Mouse (Mus musculus) embryonic facial prominence, embryonic 12.5 days (tissue): ENCODE measurements around the gene Sirt2. TPM values are rescaled to one million over a fixed set of nuclear protein-coding genes. Genes with fewer than 3 reads are reported as not detected.

Experiments
- ATAC-seq: fragments of 200-750 bp; cut with Nextera tagmentation; 2 replicates; pipeline ENCODE4 v1.8.0; 2017; ENCODE audit not compliant: insufficient number of reproducible peaks, insufficient read depth, low FRiP score, low TSS enrichment
- H3K27ac ChIP-seq: fragments of 300-500 bp; sonication (generic); 2 replicates; pipeline ENCODE4 v1.5.1; 2016; ENCODE audit warnings: mild to moderate bottlenecking
- H3K27me3 ChIP-seq: fragments of 300-500 bp; sonication (generic); 2 replicates; pipeline ENCODE4 v1.6.1; 2016; ENCODE audit warnings: mild to moderate bottlenecking, moderate library complexity
- H3K36me3 ChIP-seq: fragments of 300-500 bp; sonication (generic); 2 replicates; pipeline ENCODE4 v1.6.1; 2016; ENCODE audit warnings: mild to moderate bottlenecking
- H3K4me1 ChIP-seq: fragments of 300-500 bp; sonication (generic); 2 replicates; pipeline ENCODE4 v1.6.1; 2016
- H3K4me2 ChIP-seq: fragments of 300-500 bp; sonication (generic); replicated peaks from 2 replicates; pipeline ENCODE4 v1.6.1; 2016; ENCODE audit warnings: mild to moderate bottlenecking, moderate library complexity
- H3K4me3 ChIP-seq: fragments of 300-500 bp; sonication (generic); 2 replicates; pipeline ENCODE4 v1.5.1; 2016; ENCODE audit warnings: mild to moderate bottlenecking
- H3K9ac ChIP-seq: fragments of 300-500 bp; sonication (generic); 2 replicates; pipeline ENCODE4 v1.6.1; 2016; ENCODE audit warnings: mild to moderate bottlenecking, moderate library complexity
- H3K9me3 ChIP-seq: fragments of 300-500 bp; sonication (generic); 2 replicates; pipeline ENCODE4 v1.6.1; 2016; ENCODE audit warnings: mild to moderate bottlenecking, moderate library complexity
- WGBS: fragments of 180-500 bp; shearing (Covaris S2); methylation state at CpG from one replicate; pipeline ENCODE4 v1.1.7; 2016; 5-methylcytosine and 5-hydroxymethylcytosine counted together
- polyA plus RNA-seq: library from polyadenylated mRNA; unstranded; fragments of >200 nt; fragmentation: Nextera tagmentation; extraction: Ambion mirVana; gene quantifications from 2 replicates; pipeline ENCODE4 v1.2.1, GENCODE M21; 2016

Sirt2 gene
- polyA plus RNA-seq, 1 experiment from 2014 or later, result 76.1 TPM

- Histone ChIP-seq H3K9ac (peak overlapping the region; percentile 98), H3K4me1 (peaks cover 37% of the 10 kb centered on the region), H3K4me3 (peak overlapping the region; percentile 74), H3K9me3 (no peaks in the 10 kb centered on the region), H3K36me3 (peaks cover 45% of the 10 kb centered on the region), H3K27ac (peak overlapping the region; percentile 99; the same call in 1 of the 2 replicates), H3K27me3 (no peaks in the 10 kb centered on the region), H3K4me2 (peak overlapping the region; percentile 94)
- WGBS, result 10% methylated on average over 7 of the region's 7 CpGs
- no peak for ATAC-seq
Measured at GRCm38 (mm10) chr7:28811640-28812275, 45.2 kb downstream of the Sirt2 start.

DNA sequence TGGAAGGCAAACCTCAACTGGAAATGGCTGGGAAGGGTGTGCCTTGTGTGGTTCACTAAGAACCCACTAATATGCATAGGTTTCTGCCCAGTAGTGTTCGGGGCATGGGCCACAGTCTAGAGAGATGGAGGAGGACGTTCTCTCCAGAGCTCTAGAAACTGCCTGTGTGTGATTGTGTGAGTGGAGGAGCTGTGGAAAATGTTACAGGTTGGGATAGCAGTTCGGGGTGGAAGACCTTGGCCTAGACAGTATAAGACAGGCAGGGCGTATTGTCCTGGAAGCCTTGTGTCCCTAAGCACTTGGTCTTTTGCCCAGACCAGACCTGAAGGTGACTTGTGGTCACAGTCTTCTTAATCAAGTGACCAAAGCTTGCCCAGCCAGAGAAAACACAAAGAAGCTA is 45.9 kb downstream of the Sirt2 start:
- Histone ChIP-seq H3K9ac (peak overlapping the region; percentile 98), H3K4me2 (peak overlapping the region; percentile 94), H3K27ac (peak overlapping the region; percentile 18; the same call in 1 of the 2 replicates), H3K9me3 (no peaks in the 10 kb centered on the region), H3K27me3 (no peaks in the 10 kb centered on the region), H3K4me3 (peak overlapping the region; percentile 74), H3K4me1 (peaks cover 44% of the 10 kb centered on the region), H3K36me3 (peaks cover 51% of the 10 kb centered on the region)
- ATAC-seq, result no peak
- 73% methylated on average over 4 of the region's 4 CpGs for WGBS

DNA sequence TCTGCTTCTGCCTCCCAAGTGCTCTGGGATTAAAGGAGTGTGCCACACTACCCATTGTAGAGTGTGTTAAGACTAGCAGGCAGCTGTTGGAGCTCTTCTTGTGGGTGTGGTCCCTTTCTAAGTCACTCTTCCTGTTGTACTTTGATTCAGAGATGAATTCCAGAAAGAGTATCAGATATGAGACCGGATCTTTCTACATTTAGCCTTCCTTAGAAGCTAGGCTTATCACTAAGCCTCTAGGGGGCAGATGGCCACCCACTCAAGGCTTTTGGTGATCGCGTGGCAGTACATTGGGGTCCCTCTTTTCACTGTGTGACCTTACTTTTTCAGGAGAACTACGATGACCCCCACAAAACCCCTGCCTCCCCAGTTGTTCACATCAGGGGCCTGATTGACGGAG is 46.4 kb downstream of the Sirt2 start:
- Histone ChIP-seq H3K27ac (0 out of 2 replicates have a peak overlapping the region, but pooled peaks have one; percentile 18), H3K9ac (peak overlapping the region; percentile 98; the same call in 1 of the 2 replicates), H3K4me1 (peaks cover 43% of the 10 kb centered on the region), H3K4me3 (peak overlapping the region; percentile 74), H3K9me3 (no peaks in the 10 kb centered on the region), H3K36me3 (peaks cover 56% of the 10 kb centered on the region), H3K4me2 (peak overlapping the region; percentile 94), H3K27me3 (no peaks in the 10 kb centered on the region)
- no peak for ATAC-seq
- 86% methylated on average over 5 of the region's 5 CpGs for WGBS

DNA sequence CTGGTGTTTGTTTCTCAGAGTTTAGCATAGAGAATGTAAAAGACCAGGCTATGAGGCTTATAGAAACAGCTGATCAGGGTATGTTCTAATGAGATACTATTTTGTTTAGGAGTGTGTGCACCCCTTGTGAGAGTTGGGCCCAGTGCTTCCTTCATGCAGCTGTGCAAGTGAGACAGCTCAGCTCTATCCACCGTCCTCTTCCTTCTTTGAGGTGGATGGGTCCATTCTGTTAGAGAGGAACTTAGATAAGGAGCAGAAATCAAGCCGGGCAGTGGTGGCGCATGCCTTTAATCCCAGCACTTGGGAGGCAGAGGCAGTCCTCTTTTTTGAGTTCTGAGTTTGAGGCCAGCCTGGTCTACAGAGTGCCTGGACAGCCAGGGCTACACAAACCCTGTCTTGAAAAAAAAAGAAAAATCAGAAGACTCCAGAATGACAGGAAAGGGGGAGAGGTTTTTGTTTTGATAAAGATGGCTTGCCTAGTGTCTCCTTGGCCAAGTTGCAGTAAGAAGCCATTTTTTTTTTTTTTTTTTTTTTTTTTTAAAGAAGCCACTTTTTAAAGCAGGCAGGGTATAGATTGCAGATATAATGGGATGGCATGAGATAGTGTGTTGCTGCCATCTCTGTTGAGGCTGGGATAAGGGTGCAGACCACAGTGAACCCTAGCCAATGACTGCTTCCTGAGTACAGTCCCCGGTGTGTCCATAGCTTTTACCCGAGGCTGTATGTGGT is 47.9 kb downstream of the Sirt2 start:
- Histone ChIP-seq H3K9ac (no peak overlapping the region), H3K36me3 (peaks cover 70% of the 10 kb centered on the region)

GRCm38 (mm10) chr7:28815230-28815629 is 48.7 kb downstream of the Sirt2 start:
- H3K4me1 ChIP-seq, result peaks cover 42% of the 10 kb centered on the region
- H3K27ac ChIP-seq, result no peak overlapping the region
- no peak overlapping the region for H3K4me3 ChIP-seq
- H3K9me3 ChIP-seq, result no peaks in the 10 kb centered on the region
- 88% methylated on average over 9 of the region's 9 CpGs for WGBS
- ATAC-seq, result no peak
- H3K27me3 ChIP-seq, result no peaks in the 10 kb centered on the region
- H3K9ac ChIP-seq, result no peak overlapping the region
- H3K36me3 ChIP-seq, result peaks cover 78% of the 10 kb centered on the region
- no peak overlapping the region for H3K4me2 ChIP-seq

More for the DNA sequence above, 47.9 kb downstream of the Sirt2 start:
- H3K27me3 ChIP-seq, result no peaks in the 10 kb centered on the region
- no peaks in the 10 kb centered on the region for H3K9me3 ChIP-seq
- no peak overlapping the region for H3K4me3 ChIP-seq
- WGBS, result 89% methylated on average over 5 of the region's 5 CpGs
- no peak overlapping the region for H3K4me2 ChIP-seq
- peaks cover 39% of the 10 kb centered on the region for H3K4me1 ChIP-seq
- no peak for ATAC-seq
- no peak overlapping the region for H3K27ac ChIP-seq

DNA sequence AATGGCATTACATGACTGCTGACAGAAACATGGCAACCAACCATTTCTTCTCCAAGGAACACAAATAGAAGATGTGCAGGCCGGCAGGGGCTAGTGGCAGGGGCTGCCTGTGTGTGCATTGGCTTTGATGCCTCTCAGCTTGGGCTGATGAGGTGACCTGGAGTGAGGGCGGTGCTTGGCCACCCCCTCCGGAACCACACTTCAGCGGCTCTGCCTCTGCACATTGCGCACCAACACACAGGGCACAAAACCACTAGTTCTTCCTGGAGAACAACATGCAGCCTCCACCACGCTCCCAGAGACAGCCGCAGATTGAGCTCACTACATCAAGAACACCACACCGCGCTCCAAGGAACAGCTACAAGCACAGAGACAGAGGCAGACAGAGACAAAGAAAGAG is 49.7 kb downstream of the Sirt2 start:
- Histone ChIP-seq H3K9ac (0 out of 2 replicates have a peak overlapping the region, but pooled peaks have one; percentile 34), H3K27ac (no peak overlapping the region), H3K4me1 (peaks cover 42% of the 10 kb centered on the region), H3K4me2 (no peak overlapping the region), H3K4me3 (no peak overlapping the region), H3K27me3 (no peaks in the 10 kb centered on the region), H3K36me3 (peaks cover 87% of the 10 kb centered on the region), H3K9me3 (no peaks in the 10 kb centered on the region)
- 92% methylated on average over 9 of the region's 9 CpGs for WGBS
- no peak for ATAC-seq

DNA sequence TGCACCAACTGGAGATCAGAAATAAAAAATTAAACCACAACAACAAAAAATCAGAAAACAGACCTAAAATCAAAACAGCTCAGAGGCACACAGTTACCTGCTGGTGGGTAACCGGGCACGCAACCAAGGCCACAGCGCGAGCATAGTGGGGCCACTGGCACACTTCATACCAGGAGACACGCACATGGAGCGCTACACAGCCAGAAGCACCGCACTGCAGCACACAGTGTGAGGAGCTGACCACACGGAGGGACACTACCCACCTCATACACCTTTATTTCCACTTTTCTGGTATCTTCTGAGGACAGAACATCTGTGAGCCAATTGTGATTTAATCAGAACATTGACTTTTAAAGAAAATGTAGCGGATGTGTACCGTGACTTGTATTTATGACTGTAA is 50.4 kb downstream of the Sirt2 start:
- Histone ChIP-seq H3K4me3 (no peak overlapping the region), H3K4me2 (no peak overlapping the region), H3K9me3 (no peaks in the 10 kb centered on the region), H3K4me1 (peaks cover 42% of the 10 kb centered on the region), H3K36me3 (peaks cover 93% of the 10 kb centered on the region), H3K27me3 (no peaks in the 10 kb centered on the region), H3K27ac (no peak overlapping the region), H3K9ac (no peak overlapping the region)
- WGBS, result 92% methylated on average over 10 of the region's 10 CpGs
- ATAC-seq, result no peak

DNA sequence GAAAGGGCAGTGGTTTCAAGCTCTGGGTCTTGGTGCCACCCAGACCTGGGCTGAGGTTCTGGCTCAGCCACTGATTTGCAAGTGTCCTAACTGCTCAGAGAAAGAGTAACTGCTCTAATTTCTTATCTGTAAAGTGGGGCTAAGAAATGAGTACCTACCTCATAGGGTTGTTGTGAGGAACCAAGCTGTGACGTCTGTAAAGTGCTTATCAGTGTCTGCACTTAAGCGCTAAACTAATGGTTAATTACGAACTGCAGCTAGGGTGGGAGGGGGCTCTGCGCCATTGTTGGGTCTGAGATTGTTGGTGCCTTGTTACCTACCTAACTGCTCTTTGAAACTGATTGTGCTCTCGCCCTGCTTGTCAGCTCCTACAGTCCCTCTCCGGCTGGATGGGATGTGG is 51.0 kb downstream of the Sirt2 start:
- peaks cover 36% of the 10 kb centered on the region for H3K4me1 ChIP-seq
- H3K9me3 ChIP-seq, result no peaks in the 10 kb centered on the region
- H3K9ac ChIP-seq, result no peak overlapping the region
- H3K27ac ChIP-seq, result 0 out of 2 replicates have a peak overlapping the region, but pooled peaks have one; percentile 33
- H3K27me3 ChIP-seq, result no peaks in the 10 kb centered on the region
- H3K36me3 ChIP-seq, result peaks cover 95% of the 10 kb centered on the region
- no peak for ATAC-seq
- WGBS, result 79% methylated on average over 6 of the region's 6 CpGs
- H3K4me3 ChIP-seq, result no peak overlapping the region
- no peak overlapping the region for H3K4me2 ChIP-seq

DNA sequence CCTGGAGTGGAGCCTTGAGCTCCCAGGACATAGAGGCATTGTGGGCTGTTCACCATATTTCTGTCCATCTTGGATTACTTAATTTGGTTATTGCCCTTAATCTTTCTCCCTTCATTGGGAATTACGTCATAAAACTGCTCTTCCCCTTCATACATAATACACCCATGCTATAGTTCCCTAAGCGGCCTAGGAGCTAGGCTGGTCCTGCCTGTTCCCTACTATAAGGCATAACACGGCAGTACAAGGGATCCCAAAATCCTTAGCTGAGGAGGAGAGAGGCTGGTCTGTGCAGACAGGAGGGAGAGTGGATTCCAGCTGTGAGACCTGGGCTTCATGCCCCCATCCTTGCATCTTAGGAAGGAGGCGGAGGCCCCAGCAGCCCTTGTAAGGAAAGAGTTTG is 51.4 kb downstream of the Sirt2 start:
- H3K4me1 ChIP-seq, result peaks cover 32% of the 10 kb centered on the region
- no peak for ATAC-seq
- no peak overlapping the region for H3K9ac ChIP-seq
- H3K27me3 ChIP-seq, result no peaks in the 10 kb centered on the region
- 0 out of 2 replicates have a peak overlapping the region, but pooled peaks have one; percentile 33 for H3K27ac ChIP-seq
- no peak overlapping the region for H3K4me2 ChIP-seq
- no peak overlapping the region for H3K4me3 ChIP-seq
- 76% methylated on average over 4 of the region's 4 CpGs for WGBS
- H3K9me3 ChIP-seq, result no peaks in the 10 kb centered on the region
- H3K36me3 ChIP-seq, result peaks cover 96% of the 10 kb centered on the region

GRCm38 (mm10) chr7:28818436-28818835 is 51.9 kb downstream of the Sirt2 start:
- no peaks in the 10 kb centered on the region for H3K27me3 ChIP-seq
- H3K9ac ChIP-seq, result no peak overlapping the region
- H3K36me3 ChIP-seq, result peaks cover 92% of the 10 kb centered on the region
- H3K9me3 ChIP-seq, result no peaks in the 10 kb centered on the region
- H3K4me2 ChIP-seq, result no peak overlapping the region
- WGBS, result 78% methylated on average over 18 of the region's 18 CpGs
- no peak for ATAC-seq
- no peak overlapping the region for H3K4me3 ChIP-seq
- peaks cover 29% of the 10 kb centered on the region for H3K4me1 ChIP-seq
- H3K27ac ChIP-seq, result no peak overlapping the region

GRCm38 (mm10) chr7:28818861-28819452 is 52.4 kb downstream of the Sirt2 start:
- ATAC-seq, result no peak
- Histone ChIP-seq H3K27ac (no peak overlapping the region), H3K9ac (no peak overlapping the region), H3K9me3 (no peaks in the 10 kb centered on the region), H3K27me3 (no peaks in the 10 kb centered on the region), H3K4me2 (no peak overlapping the region), H3K4me1 (peaks cover 25% of the 10 kb centered on the region), H3K4me3 (no peak overlapping the region), H3K36me3 (peaks cover 87% of the 10 kb centered on the region)
- 90% methylated on average over 4 of the region's 4 CpGs for WGBS
